Mouse (Mus musculus) c-Kit-positive CD71-positive TER-119-positive erythroid progenitor cells, embryonic 14.5 days (primary cell): ENCODE data around the gene Poln.
A peak's percentile ranks its signal among the peaks of the same experiment; 100 is the strongest.

ENCODE experiments used
- DNase-seq: peaks from one replicate; pipeline ENCODE4 v3.0.0-alpha.2; 2013; ENCODE audit warnings: low spot score

The Poln gene

GRCm38 (mm10) chr5:34168950-34169891 is at the start of gene Poln, which contains the start of gene Haus3:
Gene Poln, minus strand, starts transcription at chr5:34169448.
Gene Haus3, minus strand, starts transcription at chr5:34169527.
- DNase-seq = peak; percentile 98

GRCm38 (mm10) chr5:34218672-34219071 is 49.4 kb upstream of the Poln start:
- DNase-seq = no peak

- DNase-seq = no peak
Measured at GRCm38 (mm10) chr5:34217756-34218155, 48.5 kb upstream of the Poln start.

- no peak for DNase-seq
Measured at GRCm38 (mm10) chr5:34216025-34216424, 46.8 kb upstream of the Poln start.

- DNase-seq = no peak
Measured at GRCm38 (mm10) chr5:34213659-34214058, 44.4 kb upstream of the Poln start.

DNA sequence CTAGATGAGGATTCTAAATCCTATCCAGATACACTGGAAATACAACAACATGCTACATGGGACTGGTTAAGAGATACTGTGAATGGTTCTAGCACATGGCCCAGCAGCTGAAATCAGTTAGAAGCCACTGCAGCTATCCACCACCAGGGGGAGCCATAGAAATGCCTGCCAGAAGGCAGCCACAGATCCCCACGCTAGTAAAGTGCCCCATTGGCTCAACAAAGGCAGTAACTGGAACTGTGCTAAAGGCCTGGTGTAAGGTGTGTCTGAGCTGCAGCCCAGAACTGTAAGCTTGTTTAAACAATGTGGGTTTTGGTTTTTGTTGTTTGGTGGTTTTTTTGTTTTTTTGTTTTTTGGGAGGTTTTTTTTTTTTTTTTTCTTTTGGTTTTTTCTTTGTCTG is 41.0 kb upstream of the Poln start:
- peak; percentile 71 for DNase-seq

- no peak for DNase-seq
Measured at GRCm38 (mm10) chr5:34207503-34207902, 38.3 kb upstream of the Poln start.

DNA sequence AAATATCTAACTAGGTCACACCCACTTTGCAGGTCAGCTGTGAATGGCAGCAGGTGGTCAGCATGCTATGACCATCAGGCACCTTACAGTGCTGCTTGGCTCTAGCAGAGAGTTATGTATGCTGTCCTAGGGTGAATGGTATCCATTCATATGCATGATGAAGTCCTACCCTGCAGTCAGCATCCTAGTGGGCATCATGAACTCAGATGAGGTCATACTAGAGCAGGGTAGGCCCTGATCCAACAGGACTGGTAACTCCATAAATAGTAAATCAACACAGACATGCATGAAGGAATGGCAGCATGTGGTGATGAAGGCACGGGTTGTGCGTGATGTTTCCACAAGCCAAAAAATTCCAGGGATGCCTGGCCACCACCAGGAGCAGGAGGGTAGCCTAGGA is 36.5 kb upstream of the Poln start:
- no peak for DNase-seq

- DNase-seq = no peak
Measured at GRCm38 (mm10) chr5:34204911-34205310, 35.7 kb upstream of the Poln start.

- no peak for DNase-seq
Measured at GRCm38 (mm10) chr5:34202006-34202405, 32.8 kb upstream of the Poln start.

DNA sequence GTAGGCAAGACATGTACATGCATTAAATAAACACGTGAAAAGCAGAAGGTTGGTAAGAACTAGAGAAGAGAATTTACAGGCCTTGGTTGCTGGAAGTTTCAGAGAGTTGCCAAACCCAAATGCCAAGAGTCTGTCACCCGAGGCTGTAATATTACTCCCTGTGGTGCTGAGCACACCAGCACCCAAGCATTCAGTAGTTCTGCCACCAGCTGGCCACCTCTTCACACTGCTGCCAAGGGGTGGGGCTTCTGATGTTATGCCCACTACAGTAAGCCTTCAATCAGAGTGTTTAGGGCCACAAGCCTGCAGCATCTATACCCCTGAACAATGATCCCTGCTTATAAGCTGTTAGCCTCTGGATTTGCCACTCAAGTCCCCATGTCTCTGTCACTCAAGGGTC is 32.1 kb upstream of the Poln start:
- no peak for DNase-seq

DNA sequence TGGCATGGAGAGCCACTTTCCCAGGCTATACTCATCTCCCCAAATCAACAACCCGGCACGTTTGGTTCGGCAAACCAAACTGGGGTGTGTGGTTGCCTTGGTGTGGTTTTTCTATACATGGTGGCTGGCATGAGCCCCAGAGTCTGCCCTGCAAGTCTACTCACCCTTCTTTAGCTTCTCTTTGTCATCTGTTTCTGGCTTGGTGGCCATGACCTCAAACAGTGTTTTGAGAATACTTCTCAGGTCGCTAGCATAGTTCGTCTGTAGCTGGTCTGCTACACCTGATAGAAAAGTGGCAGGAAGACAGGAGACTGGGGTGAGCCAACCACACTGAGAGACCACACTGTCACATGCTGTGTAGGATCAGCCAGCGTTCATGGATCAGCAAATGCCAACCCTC is 29.4 kb upstream of the Poln start:
- DNase-seq = no peak

DNA sequence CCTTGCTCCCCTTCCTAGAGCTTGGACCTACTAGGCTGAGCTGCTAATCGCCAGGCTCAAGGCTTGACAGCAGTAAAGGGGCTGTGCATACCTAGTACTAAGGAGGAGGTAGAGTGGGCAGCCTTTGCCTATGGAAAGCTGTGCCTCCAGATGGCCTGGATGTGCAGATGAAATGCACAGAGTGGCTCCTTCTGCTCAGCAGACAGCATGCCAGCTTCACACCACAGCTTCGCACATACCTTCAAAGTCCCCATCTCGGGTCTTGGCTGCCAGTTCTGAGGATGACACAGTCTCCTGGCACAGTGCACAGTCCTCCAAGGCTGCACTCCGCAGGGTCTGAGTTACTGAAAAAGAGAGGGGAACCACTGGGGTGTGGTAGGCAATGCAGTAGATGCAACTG is 28.0 kb upstream of the Poln start:
- no peak for DNase-seq

DNA sequence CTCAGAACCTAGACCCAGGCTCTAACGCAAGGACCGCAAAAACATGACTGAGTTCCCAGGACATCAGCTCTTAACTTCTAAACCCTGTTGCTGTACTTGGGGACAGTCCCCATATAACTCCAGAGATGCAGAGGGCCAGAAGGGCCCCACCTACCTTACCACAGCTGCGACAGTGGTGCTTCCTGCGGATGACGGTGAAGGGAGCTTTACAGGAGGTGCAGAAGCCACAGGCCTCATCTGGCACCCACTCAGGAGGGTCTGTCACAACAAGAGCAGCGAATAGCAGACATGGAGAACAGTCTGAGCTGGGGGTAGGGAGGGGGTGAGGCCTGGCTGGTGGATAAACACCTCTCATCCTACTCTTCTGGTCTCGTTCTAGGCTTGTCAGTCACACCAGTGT is 27.2 kb upstream of the Poln start:
- no peak for DNase-seq

GRCm38 (mm10) chr5:34195786-34196185 is 26.5 kb upstream of the Poln start:
- DNase-seq = no peak

GRCm38 (mm10) chr5:34194975-34195662 is 25.9 kb upstream of the Poln start:
- no peak for DNase-seq

DNA sequence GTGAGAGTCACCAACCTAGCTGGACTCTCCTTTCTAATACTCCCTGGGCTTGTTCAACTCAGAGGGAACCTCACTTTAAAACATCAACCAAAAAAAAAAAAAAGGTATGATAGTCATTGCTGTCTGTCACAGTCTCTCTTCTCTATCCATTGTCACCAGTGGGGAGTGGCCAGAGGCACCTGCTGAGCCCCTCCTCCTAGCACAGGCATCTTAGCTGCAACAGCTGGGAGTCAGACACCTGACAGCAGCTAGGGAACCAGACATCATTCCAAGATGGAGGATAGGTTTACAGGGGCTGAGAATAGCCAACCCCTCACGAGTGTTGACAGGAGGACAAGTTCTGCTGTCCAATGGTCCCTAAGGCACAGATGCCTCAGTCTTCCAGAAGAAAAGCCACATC is 25.2 kb upstream of the Poln start:
- no peak for DNase-seq

GRCm38 (mm10) chr5:34191843-34192242 is 22.6 kb upstream of the Poln start:
- no peak for DNase-seq

DNA sequence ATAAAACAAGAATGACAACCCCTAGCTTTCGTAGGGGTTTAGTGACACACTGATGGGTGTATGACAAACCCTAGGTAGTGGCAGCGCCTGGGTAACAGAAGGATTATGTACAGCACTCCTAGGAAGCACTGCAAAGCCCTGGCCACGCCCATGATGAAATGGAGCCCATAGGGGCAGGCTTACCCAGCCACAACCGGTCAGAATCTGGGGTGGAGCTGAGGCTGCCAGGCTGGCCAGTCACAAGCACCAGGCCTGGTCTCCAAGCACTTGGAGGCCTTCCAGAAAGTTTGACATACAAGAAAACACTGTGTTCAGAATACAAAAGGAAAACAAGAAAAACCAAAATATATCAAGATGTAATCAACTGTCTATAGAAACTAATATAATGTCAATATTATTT is 21.8 kb upstream of the Poln start:
- DNase-seq = no peak

- no peak for DNase-seq
Measured at GRCm38 (mm10) chr5:34189521-34189920, 20.3 kb upstream of the Poln start.

DNA sequence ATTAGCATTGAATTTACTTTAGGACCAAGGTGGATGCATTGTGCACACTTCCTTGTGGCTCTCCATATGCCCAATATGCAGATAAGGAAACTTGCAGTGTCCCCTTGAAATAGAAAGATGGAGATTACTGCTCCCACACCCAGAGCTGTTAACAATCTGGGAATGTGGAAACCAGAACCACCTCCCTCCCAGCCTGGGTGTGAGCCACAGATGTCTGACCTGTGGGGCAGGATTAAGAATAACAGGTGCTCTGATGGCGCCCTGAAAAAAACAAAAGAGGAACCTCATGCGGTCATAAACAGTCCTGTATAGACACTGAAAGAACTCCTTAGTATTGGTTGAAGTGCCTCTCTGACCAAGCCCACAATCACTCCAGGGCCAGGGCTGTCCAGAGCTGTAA is 19.6 kb upstream of the Poln start:
- DNase-seq = no peak

GRCm38 (mm10) chr5:34187601-34188316 is 18.5 kb upstream of the Poln start, which contains the start of gene Mxd4:
Gene Mxd4, minus strand, starts transcription at chr5:34187720.
- DNase-seq = peak; percentile 96
